Mouse (Mus musculus) limb, embryonic 11.5 days (tissue): Measurements from ENCODE around the gene 1700025G04Rik. TPM values are rescaled to one million over a fixed set of nuclear protein-coding genes. Genes with fewer than 3 reads are reported as not detected.

Source experiments
- ATAC-seq: fragments of 200-750 bp; cut with Nextera tagmentation; 2 replicates; pipeline ENCODE4 v1.8.0; 2017; ENCODE audit warnings: low read depth; ENCODE audit not compliant: insufficient number of reproducible peaks, low FRiP score, low TSS enrichment
- DNase-seq: peaks from one replicate; pipeline ENCODE4 v3.0.0-alpha.2; 2015; ENCODE audit warnings: low spot score
- H3K27ac ChIP-seq: fragments of 300-500 bp; sonication (generic); replicated peaks from 2 replicates; pipeline ENCODE4 v1.5.1; 2014; ENCODE audit warnings: low read depth, mild to moderate bottlenecking, low read length
- H3K27me3 ChIP-seq: fragments of 300-500 bp; sonication (generic); 2 replicates; pipeline ENCODE4 v1.6.1; 2014; ENCODE audit warnings: mild to moderate bottlenecking, low read length, mixed read lengths; ENCODE audit not compliant: control insufficient read depth, insufficient read depth
- H3K36me3 ChIP-seq: fragments of 300-500 bp; sonication (generic); 2 replicates; pipeline ENCODE4 v1.6.1; 2014; ENCODE audit warnings: mild to moderate bottlenecking, low read length, moderate library complexity, mixed read lengths; ENCODE audit not compliant: control insufficient read depth, insufficient read depth
- H3K4me1 ChIP-seq: fragments of 300-500 bp; sonication (generic); 2 replicates; pipeline ENCODE4 v1.6.1; 2014; ENCODE audit warnings: low read length, mixed read lengths; ENCODE audit not compliant: control insufficient read depth, insufficient read depth
- H3K4me2 ChIP-seq: fragments of 300-500 bp; sonication (generic); 2 replicates; pipeline ENCODE4 v1.6.1; 2014; ENCODE audit warnings: low read depth, mild to moderate bottlenecking, moderate library complexity; ENCODE audit not compliant: severe bottlenecking
- H3K4me3 ChIP-seq: fragments of 300-500 bp; sonication (generic); 2 replicates; pipeline ENCODE4 v1.5.1; 2014; ENCODE audit warnings: low read depth, low read length
- H3K9ac ChIP-seq: fragments of 300-500 bp; sonication (generic); 2 replicates; pipeline ENCODE4 v1.6.1; 2014; ENCODE audit warnings: mild to moderate bottlenecking, low read length
- H3K9me3 ChIP-seq: fragments of 300-500 bp; sonication (generic); 2 replicates; pipeline ENCODE4 v1.6.1; 2016; ENCODE audit warnings: low read length; ENCODE audit not compliant: control insufficient read depth
- WGBS: fragments of 180-500 bp; shearing (Covaris S2); extraction: QIAGEN DNeasy Blood & Tissue Kit; methylation state at CpG from one replicate; pipeline ENCODE4 v1.1.7; 2014; 5-methylcytosine and 5-hydroxymethylcytosine counted together
- polyA plus RNA-seq: library from polyadenylated mRNA; unstranded; fragments of >200 nt; fragmentation: Nextera tagmentation; extraction: Ambion mirVana; gene quantifications from 2 replicates; pipeline ENCODE4 v1.2.1, GENCODE M21; 2014

The 1700025G04Rik gene
- polyA plus RNA-seq, 1 experiment from 2014 or later: 18.6 TPM

DNA sequence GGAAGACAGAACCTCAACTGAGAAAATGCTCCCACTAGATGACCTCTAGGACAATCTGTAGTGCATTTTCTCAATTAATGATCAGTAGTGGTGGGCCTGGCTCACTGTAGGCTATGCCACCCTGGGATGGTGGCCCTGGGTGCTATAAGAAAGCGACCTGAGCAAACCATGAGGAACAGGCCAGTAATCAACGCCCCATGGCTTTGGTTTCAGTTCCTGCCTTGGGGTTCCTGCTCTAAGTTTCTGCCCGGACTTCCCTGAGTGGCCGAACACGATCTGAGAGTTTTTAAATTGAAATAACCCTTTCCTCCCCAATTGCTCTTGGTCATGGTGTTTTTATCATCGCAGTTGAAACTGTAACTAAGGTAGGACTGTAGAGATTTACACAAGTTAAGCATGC, 69.1 kb downstream of the 1700025G04Rik start:
- no peak overlapping the region for H3K4me2 ChIP-seq
- no peak for ATAC-seq
- no peak overlapping the region for H3K4me3 ChIP-seq
- no peak for DNase-seq
- no peaks in the 10 kb centered on the region; the same call in 1 of the 2 replicates for H3K9me3 ChIP-seq
- WGBS: 91% methylated on average over 6 of the region's 6 CpGs
- no peaks in the 10 kb centered on the region for H3K27me3 ChIP-seq
- peaks cover 3% of the 10 kb centered on the region; the same call in 1 of the 2 replicates for H3K4me1 ChIP-seq
- H3K9ac ChIP-seq: no peak overlapping the region
- no peaks in the 10 kb centered on the region for H3K36me3 ChIP-seq
- no peak overlapping the region for H3K27ac ChIP-seq

GRCm38 (mm10) chr1:152020070-152020469, 69.9 kb downstream of the 1700025G04Rik start:
- 93% methylated on average over 5 of the region's 5 CpGs for WGBS
- Histone ChIP-seq H3K27me3 (no peaks in the 10 kb centered on the region), H3K36me3 (no peaks in the 10 kb centered on the region), H3K9ac (no peak overlapping the region), H3K27ac (no peak overlapping the region), H3K4me1 (peaks cover 3% of the 10 kb centered on the region; the same call in 1 of the 2 replicates), H3K9me3 (no peaks in the 10 kb centered on the region; the same call in 1 of the 2 replicates), H3K4me3 (no peak overlapping the region), H3K4me2 (no peak overlapping the region)
- DNase-seq (no peak), ATAC-seq (no peak)

DNA sequence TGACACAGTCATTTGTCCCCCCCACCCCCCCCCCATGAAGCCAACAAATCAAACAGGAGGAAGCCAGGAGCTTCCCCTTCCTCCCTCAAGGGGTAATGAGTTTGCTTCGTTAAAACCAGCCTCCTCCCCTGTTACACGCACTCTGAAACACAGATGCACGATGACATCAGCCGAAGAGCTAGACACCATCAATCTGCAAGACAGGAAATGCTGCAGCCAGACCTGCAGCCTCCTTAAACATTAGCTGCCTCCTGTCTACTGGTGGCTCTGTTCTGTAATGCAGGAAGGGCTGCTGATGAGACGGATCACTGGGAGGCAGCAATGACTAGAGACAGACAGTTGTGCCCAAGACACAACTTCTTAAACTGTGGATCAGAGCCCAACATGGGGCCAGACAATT, 70.7 kb downstream of the 1700025G04Rik start:
- Histone ChIP-seq H3K9ac (no peak overlapping the region), H3K36me3 (no peaks in the 10 kb centered on the region), H3K27me3 (no peaks in the 10 kb centered on the region), H3K4me3 (no peak overlapping the region), H3K27ac (no peak overlapping the region), H3K4me2 (no peak overlapping the region), H3K9me3 (no peaks in the 10 kb centered on the region; the same call in 1 of the 2 replicates), H3K4me1 (peaks cover 3% of the 10 kb centered on the region; the same call in 1 of the 2 replicates)
- DNase-seq (peak; percentile 29), ATAC-seq (no peak)
- WGBS: 6% methylated on average over 5 of the region's 5 CpGs

DNA sequence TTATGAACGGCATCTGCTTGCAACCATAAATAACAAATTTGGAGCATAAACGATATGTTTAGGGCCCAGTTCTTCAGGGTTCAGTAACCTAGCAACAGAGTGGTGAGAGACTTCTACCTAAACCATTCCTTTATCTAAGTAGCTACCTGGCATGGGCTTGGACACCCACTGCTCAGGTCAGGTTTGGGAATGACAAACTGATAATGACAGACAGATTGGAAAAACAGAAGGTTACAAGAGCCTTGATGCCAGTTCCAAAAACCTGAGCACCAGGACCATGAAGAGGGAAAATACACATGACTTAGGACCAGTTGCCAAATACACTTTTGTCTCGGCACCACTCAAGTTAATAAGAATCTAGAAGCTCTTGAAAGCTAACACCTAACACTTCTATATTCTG, 71.6 kb downstream of the 1700025G04Rik start:
- H3K4me2 ChIP-seq: no peak overlapping the region
- no peak overlapping the region for H3K27ac ChIP-seq
- DNase-seq (no peak), ATAC-seq (no peak)
- H3K4me3 ChIP-seq: no peak overlapping the region
- H3K27me3 ChIP-seq: no peaks in the 10 kb centered on the region
- no peak overlapping the region for H3K9ac ChIP-seq
- peaks cover 3% of the 10 kb centered on the region; the same call in 1 of the 2 replicates for H3K4me1 ChIP-seq
- no peaks in the 10 kb centered on the region for H3K36me3 ChIP-seq
- WGBS: 77% methylated on average over 3 of the region's 3 CpGs
- H3K9me3 ChIP-seq: no peaks in the 10 kb centered on the region; the same call in 1 of the 2 replicates

- H3K9ac ChIP-seq: no peak overlapping the region
- WGBS: 95% methylated on average over 3 of the region's 3 CpGs
- H3K27me3 ChIP-seq: no peaks in the 10 kb centered on the region
- peaks cover 3% of the 10 kb centered on the region; the same call in 1 of the 2 replicates for H3K4me1 ChIP-seq
- H3K4me2 ChIP-seq: no peak overlapping the region
- no peak overlapping the region for H3K27ac ChIP-seq
- ATAC-seq (no peak), DNase-seq (no peak)
- no peaks in the 10 kb centered on the region for H3K36me3 ChIP-seq
- H3K9me3 ChIP-seq: no peaks in the 10 kb centered on the region; the same call in 1 of the 2 replicates
- H3K4me3 ChIP-seq: no peak overlapping the region
Measured at GRCm38 (mm10) chr1:152016663-152017062, 73.3 kb downstream of the 1700025G04Rik start.

DNA sequence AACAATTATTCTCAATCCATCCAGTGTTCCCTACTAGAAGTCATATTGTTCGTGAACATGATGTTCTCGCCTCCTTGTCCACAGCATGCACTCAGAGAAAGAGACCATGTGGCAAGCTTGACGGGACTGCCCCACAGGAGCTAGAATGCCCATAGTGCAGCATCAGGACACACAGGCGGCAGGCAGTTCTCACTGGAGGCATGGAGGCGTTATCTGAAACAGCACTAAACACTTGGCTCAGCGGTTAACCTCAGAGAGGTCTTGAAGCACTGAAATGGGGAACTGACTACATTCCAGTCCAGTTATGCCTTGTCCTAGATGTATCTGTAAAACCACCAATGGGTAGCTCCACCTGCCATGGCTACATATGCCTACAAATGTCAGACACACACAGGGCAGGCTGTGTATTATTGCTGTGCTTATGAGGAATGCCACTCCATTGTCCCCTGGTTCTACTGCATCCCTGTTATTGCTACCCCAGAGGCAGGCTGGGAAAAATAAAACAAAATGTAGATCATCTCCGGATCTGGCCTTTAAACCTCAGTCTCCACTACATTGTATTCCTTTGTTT, 74.3 kb downstream of the 1700025G04Rik start:
- H3K4me2 ChIP-seq: no peak overlapping the region
- ATAC-seq (no peak), DNase-seq (no peak)
- H3K27me3 ChIP-seq: no peaks in the 10 kb centered on the region
- H3K4me3 ChIP-seq: no peak overlapping the region
- H3K4me1 ChIP-seq: peaks cover 3% of the 10 kb centered on the region; the same call in 1 of the 2 replicates
- H3K9me3 ChIP-seq: no peaks in the 10 kb centered on the region
- 91% methylated on average over 7 of the region's 7 CpGs for WGBS
- H3K27ac ChIP-seq: no peak overlapping the region
- no peak overlapping the region for H3K9ac ChIP-seq
- H3K36me3 ChIP-seq: no peaks in the 10 kb centered on the region

- Histone ChIP-seq H3K4me1 (peaks cover 4% of the 10 kb centered on the region; the same call in 1 of the 2 replicates), H3K4me2 (no peak overlapping the region), H3K9me3 (no peaks in the 10 kb centered on the region), H3K36me3 (no peaks in the 10 kb centered on the region), H3K27me3 (no peaks in the 10 kb centered on the region), H3K9ac (no peak overlapping the region), H3K4me3 (no peak overlapping the region), H3K27ac (no peak overlapping the region)
- ATAC-seq (no peak), DNase-seq (no peak)
- 94% methylated on average over 5 of the region's 5 CpGs for WGBS
Measured at GRCm38 (mm10) chr1:152011741-152012140, 78.2 kb downstream of the 1700025G04Rik start.

- peaks cover 4% of the 10 kb centered on the region; the same call in 1 of the 2 replicates for H3K4me1 ChIP-seq
- no peaks in the 10 kb centered on the region for H3K36me3 ChIP-seq
- no peak overlapping the region for H3K9ac ChIP-seq
- no peaks in the 10 kb centered on the region for H3K9me3 ChIP-seq
- H3K4me3 ChIP-seq: no peak overlapping the region
- no peak overlapping the region for H3K4me2 ChIP-seq
- WGBS: 45% methylated on average over 13 of the region's 13 CpGs
- no peaks in the 10 kb centered on the region for H3K27me3 ChIP-seq
- DNase-seq: no peak
- H3K27ac ChIP-seq: no peak overlapping the region
- ATAC-seq: no peak
Measured at GRCm38 (mm10) chr1:152010251-152010980, 79.5 kb downstream of the 1700025G04Rik start.
